Mouse (Mus musculus): ENCODE data around the gene Kif26b. TPM values are rescaled to one million over a fixed set of nuclear protein-coding genes. Genes with fewer than 3 reads are reported as not detected.

The Kif26b gene
- polyA plus RNA-seq, 1 experiment = 0.85 TPM

Other genes starting within 250 kb of the Kif26b start
- 20.8 and 21.1 TPM in 2 replicates for gene Cox20, start 210.0 kb upstream of the Kif26b start, polyA plus RNA-seq (2012; rRNA removed)
- gene Hnrnpu, start 191.3 kb upstream of the Kif26b start, polyA plus RNA-seq (2012; rRNA removed) = 41.0 and 73.9 TPM in 2 replicates
- 0.89 and 1.4 TPM in 2 replicates for gene Efcab2, start 123.0 kb upstream of the Kif26b start, polyA plus RNA-seq (2012; rRNA removed)

All from gonadal fat pad, adult 2 months (tissue).